Mouse (Mus musculus) bone marrow macrophage, adult 2 months (primary cell): ENCODE results near the gene Anln.

ENCODE experiments used
- CTCF ChIP-seq: IDR thresholded peaks from 2 replicates; pipeline ENCODE4 v1.5.1; 2012; ENCODE audit warnings: low read depth, mild to moderate bottlenecking, low read length, moderate library complexity
- POLR2A ChIP-seq: IDR thresholded peaks from 2 replicates; pipeline ENCODE4 v1.6.1; 2012; ENCODE audit warnings: mild to moderate bottlenecking, low read depth, low read length, borderline replicate concordance

GRCm38 (mm10) chr9:22402001-22402400, 13.0 kb upstream of the Anln start:
- TF ChIP-seq CTCF, result no peak
- no peak for TF ChIP-seq POLR2A
